Mouse (Mus musculus) liver, embryonic 12.5 days (tissue): ENCODE data around the gene Prmt1. TPM values are rescaled to one million over a fixed set of nuclear protein-coding genes. Genes with fewer than 3 reads are reported as not detected.

ENCODE experiments used
- ATAC-seq: fragments of 200-750 bp; cut with Nextera tagmentation; 2 replicates; pipeline ENCODE4 v1.8.0; 2017; ENCODE audit warnings: moderate number of reproducible peaks, mild to moderate bottlenecking, moderate library complexity
- H3K27ac ChIP-seq: fragments of 300-500 bp; sonication (generic); 2 replicates; pipeline ENCODE4 v1.5.1; 2016; ENCODE audit warnings: mild to moderate bottlenecking
- H3K27me3 ChIP-seq: fragments of 300-500 bp; sonication (generic); replicated peaks from 2 replicates; pipeline ENCODE4 v1.6.1; 2016; ENCODE audit warnings: mild to moderate bottlenecking, moderate library complexity
- H3K36me3 ChIP-seq: fragments of 300-500 bp; sonication (generic); 2 replicates; pipeline ENCODE4 v1.6.1; 2016; ENCODE audit warnings: mild to moderate bottlenecking, moderate library complexity
- H3K4me1 ChIP-seq: fragments of 300-500 bp; sonication (generic); 2 replicates; pipeline ENCODE4 v1.6.1; 2016
- H3K4me2 ChIP-seq: fragments of 300-500 bp; sonication (generic); 2 replicates; pipeline ENCODE4 v1.6.1; 2016; ENCODE audit warnings: mild to moderate bottlenecking, moderate library complexity
- H3K4me3 ChIP-seq: fragments of 300-500 bp; sonication (generic); 2 replicates; pipeline ENCODE4 v1.5.1; 2016; ENCODE audit warnings: mild to moderate bottlenecking, moderate library complexity
- H3K9ac ChIP-seq: fragments of 300-500 bp; sonication (generic); 2 replicates; pipeline ENCODE4 v1.6.1; 2016; ENCODE audit warnings: mild to moderate bottlenecking, moderate library complexity
- H3K9me3 ChIP-seq: fragments of 300-500 bp; sonication (generic); replicated peaks from 2 replicates; pipeline ENCODE4 v1.6.1; 2016; ENCODE audit warnings: mild to moderate bottlenecking, moderate library complexity
- WGBS: fragments of 180-500 bp; shearing (Covaris S2); methylation state at CpG from one replicate; pipeline ENCODE4 v1.1.7; 2016; ENCODE audit not compliant: insufficient replicate concordance; 5-methylcytosine and 5-hydroxymethylcytosine counted together
- polyA plus RNA-seq: library from polyadenylated mRNA; unstranded; fragments of >200 nt; fragmentation: Nextera tagmentation; extraction: Ambion mirVana; gene quantifications from 2 replicates; pipeline ENCODE4 v1.2.1, GENCODE M21; 2016

Prmt1 gene
- polyA plus RNA-seq, 1 experiment from 2014 or later = 262 TPM

DNA sequence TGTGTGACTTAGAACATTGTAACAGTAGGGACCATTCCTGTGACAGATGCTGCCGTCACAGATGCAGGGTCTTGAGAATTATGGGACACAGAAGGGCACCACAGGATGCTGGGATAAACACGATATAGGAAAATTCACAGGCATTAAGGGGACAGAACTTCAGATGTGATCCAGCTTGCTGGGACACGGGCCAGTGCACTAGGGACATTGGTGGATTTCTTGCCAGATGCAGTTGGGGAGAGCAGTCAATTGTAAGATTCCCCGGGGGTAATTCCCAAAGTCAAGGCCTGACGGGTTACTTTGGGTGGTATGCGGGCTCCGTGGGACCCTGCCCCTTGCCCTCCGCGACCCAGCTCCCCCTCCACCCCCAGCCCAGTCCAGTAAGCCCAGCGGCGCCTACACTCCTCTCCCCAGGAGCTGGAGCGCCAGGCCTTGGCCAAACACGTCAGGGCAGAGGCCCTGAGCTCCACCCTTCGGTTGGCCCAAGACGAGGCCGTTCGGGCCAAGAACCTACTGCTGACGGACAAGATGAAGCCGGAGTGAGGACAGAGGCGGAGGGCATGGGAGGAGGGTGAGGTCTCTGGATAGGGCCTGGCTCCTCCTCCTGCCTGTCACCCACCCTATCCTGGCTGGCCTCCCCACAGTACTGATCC lies 29.1 kb downstream of the Prmt1 start:
- no peak overlapping the region for H3K4me3 ChIP-seq
- peaks cover 18% of the 10 kb centered on the region for H3K27me3 ChIP-seq
- H3K36me3 ChIP-seq = no peaks in the 10 kb centered on the region
- no peak overlapping the region for H3K9ac ChIP-seq
- no peak for ATAC-seq
- H3K4me2 ChIP-seq = no peak overlapping the region
- no peaks in the 10 kb centered on the region for H3K9me3 ChIP-seq
- WGBS = 72% methylated on average over 20 of the region's 20 CpGs
- H3K4me1 ChIP-seq = peaks cover 22% of the 10 kb centered on the region
- no peak overlapping the region for H3K27ac ChIP-seq

GRCm38 (mm10) chr7:44956266-44956665 lies 30.1 kb downstream of the Prmt1 start:
- Histone ChIP-seq H3K4me1 (peaks cover 30% of the 10 kb centered on the region), H3K9me3 (no peaks in the 10 kb centered on the region), H3K4me3 (no peak overlapping the region), H3K27ac (no peak overlapping the region), H3K27me3 (peaks cover 26% of the 10 kb centered on the region), H3K4me2 (no peak overlapping the region), H3K9ac (no peak overlapping the region), H3K36me3 (no peaks in the 10 kb centered on the region)
- WGBS = 67% methylated on average over 6 of the region's 6 CpGs
- ATAC-seq = no peak

DNA sequence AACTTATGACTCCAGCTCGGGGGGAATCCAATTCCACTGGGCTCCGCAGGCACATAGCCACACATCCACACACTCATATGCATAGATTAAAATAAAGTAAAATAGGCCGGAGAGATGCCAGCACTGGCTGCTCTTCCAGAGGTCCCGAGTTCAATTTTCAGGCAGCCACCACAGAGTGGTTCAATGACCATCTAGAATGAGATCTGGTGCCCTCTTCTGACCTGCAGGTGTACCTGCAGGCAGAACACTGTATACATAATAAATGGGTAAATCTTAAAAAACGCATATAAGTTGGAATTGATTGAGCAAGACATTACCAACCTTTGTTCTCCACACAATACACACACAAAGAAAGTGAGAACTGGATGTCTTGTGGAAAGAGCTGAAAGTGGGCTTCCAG lies 30.7 kb downstream of the Prmt1 start:
- no peaks in the 10 kb centered on the region for H3K36me3 ChIP-seq
- no peak for ATAC-seq
- H3K9ac ChIP-seq = no peak overlapping the region
- no peaks in the 10 kb centered on the region for H3K9me3 ChIP-seq
- peaks cover 29% of the 10 kb centered on the region for H3K27me3 ChIP-seq
- H3K4me2 ChIP-seq = no peak overlapping the region
- WGBS = 36% methylated on average over 5 of the region's 5 CpGs
- no peak overlapping the region for H3K4me3 ChIP-seq
- peaks cover 30% of the 10 kb centered on the region for H3K4me1 ChIP-seq
- H3K27ac ChIP-seq = no peak overlapping the region

GRCm38 (mm10) chr7:44954091-44954885 lies 32.1 kb downstream of the Prmt1 start:
- 76% methylated on average over 12 of the region's 12 CpGs for WGBS
- no peak for ATAC-seq
- no peaks in the 10 kb centered on the region for H3K9me3 ChIP-seq

DNA sequence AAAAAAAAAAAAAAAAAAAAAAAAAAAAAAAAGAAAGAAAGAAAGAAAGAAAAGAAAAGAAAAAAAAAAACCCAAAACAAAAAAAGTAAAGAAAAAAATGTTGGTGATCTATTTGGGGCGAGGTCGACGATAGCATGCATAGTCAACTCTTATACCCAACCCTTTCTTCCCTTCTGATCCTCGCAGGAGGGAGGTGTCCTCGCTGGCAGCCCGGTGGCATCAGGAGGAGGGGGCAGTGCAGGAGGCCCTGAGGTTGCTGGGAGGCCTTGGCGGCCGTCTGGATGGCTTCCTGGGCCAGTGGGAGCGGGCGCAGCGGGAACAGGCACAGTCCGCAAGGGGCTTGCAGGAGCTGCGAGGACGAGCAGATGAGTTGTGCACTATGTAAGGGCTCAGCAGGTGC lies 32.8 kb downstream of the Prmt1 start:
- Histone ChIP-seq H3K36me3 (no peaks in the 10 kb centered on the region), H3K9ac (no peak overlapping the region), H3K27me3 (peaks cover 46% of the 10 kb centered on the region), H3K4me1 (peaks cover 20% of the 10 kb centered on the region), H3K4me2 (no peak overlapping the region), H3K4me3 (no peak overlapping the region), H3K27ac (no peak overlapping the region), H3K9me3 (no peaks in the 10 kb centered on the region)
- no peak for ATAC-seq
- WGBS = 53% methylated on average over 14 of the region's 14 CpGs

More at GRCm38 (mm10) chr7:44954091-44954885, 32.1 kb downstream of the Prmt1 start:
- Histone ChIP-seq H3K36me3 (no peaks in the 10 kb centered on the region), H3K4me2 (no peak overlapping the region), H3K27ac (no peak overlapping the region), H3K4me1 (peaks cover 22% of the 10 kb centered on the region), H3K9ac (no peak overlapping the region), H3K27me3 (peaks cover 39% of the 10 kb centered on the region), H3K4me3 (no peak overlapping the region)

- Histone ChIP-seq H3K4me3 (peak overlapping the region; percentile 65), H3K27me3 (peaks cover 55% of the 10 kb centered on the region), H3K4me2 (peak overlapping the region; percentile 99), H3K4me1 (peaks cover 20% of the 10 kb centered on the region), H3K36me3 (no peaks in the 10 kb centered on the region), H3K9me3 (no peaks in the 10 kb centered on the region), H3K9ac (peak overlapping the region; percentile 67), H3K27ac (peak overlapping the region; percentile 76)
- peak; percentile 82 for ATAC-seq
- 5% methylated on average over 24 of the region's 24 CpGs for WGBS
Measured at GRCm38 (mm10) chr7:44952611-44953306, 33.6 kb downstream of the Prmt1 start.

DNA sequence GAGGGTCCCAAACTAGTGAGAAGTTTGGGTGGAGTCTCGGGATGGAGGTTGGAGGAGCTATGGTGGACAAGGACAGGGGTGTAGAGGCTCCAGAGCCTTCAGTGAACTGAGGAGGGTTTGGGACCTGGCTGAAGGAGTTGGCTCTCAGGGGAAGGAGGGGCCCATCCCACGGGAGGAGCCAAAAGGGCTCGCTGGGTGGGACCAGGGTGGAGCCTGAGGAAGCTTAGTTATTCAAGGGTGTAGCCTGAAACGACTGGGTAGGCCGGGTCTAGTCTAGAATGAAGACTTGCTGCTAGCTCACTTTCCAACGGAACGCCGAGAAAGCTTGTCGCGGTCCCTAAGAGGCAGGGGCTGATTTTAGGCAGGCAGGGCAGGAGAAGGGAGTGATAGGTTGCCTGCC lies 34.4 kb downstream of the Prmt1 start:
- peaks cover 20% of the 10 kb centered on the region for H3K4me1 ChIP-seq
- H3K9ac ChIP-seq = peak overlapping the region; percentile 67
- H3K36me3 ChIP-seq = no peaks in the 10 kb centered on the region
- 2% methylated on average over 10 of the region's 10 CpGs for WGBS
- no peaks in the 10 kb centered on the region for H3K9me3 ChIP-seq
- peak overlapping the region; percentile 65 for H3K4me3 ChIP-seq
- peak overlapping the region; percentile 76 for H3K27ac ChIP-seq
- H3K27me3 ChIP-seq = peaks cover 63% of the 10 kb centered on the region
- H3K4me2 ChIP-seq = peak overlapping the region; percentile 99
- peak; percentile 82 for ATAC-seq

- no peaks in the 10 kb centered on the region for H3K36me3 ChIP-seq
- H3K9me3 ChIP-seq = no peaks in the 10 kb centered on the region
- no peak overlapping the region for H3K27ac ChIP-seq
- no peak overlapping the region for H3K4me3 ChIP-seq
- H3K4me1 ChIP-seq = peaks cover 20% of the 10 kb centered on the region
- ATAC-seq = no peak
- H3K4me2 ChIP-seq = no peak overlapping the region
- peaks cover 65% of the 10 kb centered on the region for H3K27me3 ChIP-seq
- no peak overlapping the region for H3K9ac ChIP-seq
- WGBS = 49% methylated on average over 6 of the region's 6 CpGs
Measured at GRCm38 (mm10) chr7:44949922-44950321, 36.4 kb downstream of the Prmt1 start.

DNA sequence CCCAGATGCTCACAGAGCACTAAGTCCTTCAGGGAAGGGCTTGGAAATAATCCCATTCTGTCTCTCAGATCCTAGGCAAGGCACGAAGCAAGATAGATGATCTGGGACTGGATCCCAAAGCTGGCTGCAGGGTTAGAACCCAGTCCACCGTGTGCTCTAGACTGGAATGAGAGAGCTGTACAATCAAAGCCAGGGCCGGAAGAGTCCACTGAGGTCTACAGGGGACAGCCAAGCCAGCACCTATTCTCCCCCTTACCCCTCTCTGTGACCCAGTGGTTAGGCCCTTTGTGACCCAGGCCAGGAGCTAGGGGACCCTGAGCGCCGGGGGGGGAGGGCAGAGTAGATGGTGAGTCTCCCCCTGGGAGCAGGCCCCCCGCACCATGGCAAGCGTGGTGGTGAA lies 43.5 kb downstream of the Prmt1 start, which contains the start of gene Tsks:
Gene Tsks (plus strand): TSS at position 301 of the 400 bp plus-strand sequence.
- H3K4me3 ChIP-seq = no peak within 1 kb of the TSS
- no peaks in the 10 kb centered on the region for H3K4me1 ChIP-seq
- H3K4me2 ChIP-seq = no peak within 1 kb of the TSS
- no peak within 1 kb of the TSS for H3K27ac ChIP-seq
- H3K27me3 ChIP-seq = peaks cover 23% of the 10 kb centered on the region
- 72% methylated on average over 7 of the region's 7 CpGs for WGBS
- no peak within 1 kb of the TSS for H3K9ac ChIP-seq
- no peaks in the 10 kb centered on the region for H3K9me3 ChIP-seq
- ATAC-seq = no peak
- H3K36me3 ChIP-seq = no peaks in the 10 kb centered on the region

DNA sequence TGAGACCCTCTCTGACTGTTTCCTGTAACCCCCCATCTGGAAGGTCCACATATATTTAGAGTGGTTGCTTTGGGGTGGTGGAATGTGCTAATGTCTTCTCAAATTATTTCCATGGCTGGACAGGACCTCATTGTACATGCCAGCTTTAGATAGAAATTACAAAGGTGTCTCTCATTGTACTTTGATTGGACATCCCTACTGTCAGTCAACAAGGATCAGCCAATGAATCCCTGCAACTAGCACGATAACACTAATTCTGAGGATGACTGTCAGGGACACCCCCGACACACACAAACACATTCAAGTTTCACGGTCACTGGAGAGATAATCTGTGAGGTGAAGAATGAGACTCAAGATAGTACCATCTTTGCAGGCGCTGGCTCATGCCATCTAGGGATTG lies 47.7 kb downstream of the Prmt1 start:
- Histone ChIP-seq H3K36me3 (no peaks in the 10 kb centered on the region), H3K9ac (no peak overlapping the region), H3K27ac (no peak overlapping the region), H3K9me3 (no peaks in the 10 kb centered on the region; the same call in 1 of the 2 replicates), H3K4me2 (no peak overlapping the region), H3K27me3 (0 out of 2 replicates have a peak, but pooled peaks cover 5% of the 10 kb centered on the region), H3K4me3 (no peak overlapping the region), H3K4me1 (no peaks in the 10 kb centered on the region)
- WGBS = 65% methylated on average over 4 of the region's 4 CpGs
- no peak for ATAC-seq

DNA sequence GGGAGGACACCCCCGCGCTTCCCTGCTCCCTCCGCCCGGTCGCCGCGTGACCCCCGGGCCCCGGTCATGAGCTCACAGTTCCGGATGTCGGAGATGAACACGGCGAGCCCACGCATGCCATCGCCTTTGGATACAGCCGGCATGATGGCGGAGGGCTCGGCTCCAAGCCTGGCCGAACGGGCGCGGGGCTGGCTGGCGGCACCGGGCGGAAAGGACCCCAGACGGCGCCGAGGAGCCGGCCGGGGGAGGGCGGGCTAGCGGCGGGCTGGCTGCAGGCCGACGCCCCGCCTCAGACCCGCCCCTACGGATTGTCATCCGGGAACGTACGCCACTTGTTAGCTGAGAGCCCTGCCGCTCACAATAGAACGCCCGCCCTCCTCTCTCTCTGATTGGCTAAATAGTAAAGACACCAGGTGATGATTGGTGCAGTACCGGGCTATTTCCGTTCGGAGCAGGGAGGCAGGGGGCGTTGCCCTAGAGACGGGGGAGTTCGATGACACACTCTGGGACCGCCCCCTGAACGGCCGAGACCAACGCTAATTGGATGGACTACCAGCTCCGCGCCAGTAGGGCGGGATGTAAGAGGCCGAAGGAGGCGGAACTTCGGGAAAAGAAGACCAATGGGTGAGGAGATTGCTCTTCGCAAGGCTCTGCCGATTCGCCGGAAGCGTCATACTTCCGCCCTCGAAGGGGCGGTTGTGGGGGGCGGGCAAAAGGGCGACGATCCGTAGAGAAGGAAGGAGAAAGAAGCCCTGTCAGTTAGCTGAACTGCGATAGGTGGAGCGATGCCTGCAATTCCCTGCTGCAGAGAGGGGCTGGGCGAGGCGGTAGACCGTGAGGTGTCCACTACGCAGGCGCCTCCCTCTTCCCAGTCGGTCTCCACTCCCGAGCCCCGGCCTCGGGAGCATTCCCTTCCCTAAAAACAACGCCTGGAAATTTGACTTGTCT lies 56.9 kb downstream of the Prmt1 start, which contains the start of gene Ap2a1:
Gene Ap2a1 (minus strand): TSS at position 293 of the 948 bp plus-strand sequence.
- Histone ChIP-seq H3K27ac (peak within 1 kb of the TSS; percentile 98), H3K9me3 (no peaks in the 10 kb centered on the region), H3K4me2 (peak within 1 kb of the TSS; percentile 84), H3K27me3 (no peaks in the 10 kb centered on the region), H3K4me3 (peak within 1 kb of the TSS; percentile 100), H3K36me3 (peaks cover 28% of the 10 kb centered on the region), H3K9ac (peak within 1 kb of the TSS; percentile 97), H3K4me1 (peaks cover 48% of the 10 kb centered on the region)
- WGBS = under 1% methylated on average over 84 of the region's 84 CpGs
- peak; percentile 96 for ATAC-seq
